Mouse (Mus musculus): ENCODE data around the gene Clrn1. TPM values are rescaled to one million over a fixed set of nuclear protein-coding genes. Genes with fewer than 3 reads are reported as not detected.

The Clrn1 gene
- polyA plus RNA-seq, 1 experiment from 2014 or later, result 0.63 TPM

Other genes starting within 250 kb of the Clrn1 start
- 0.09 and 0.12 TPM in 2 replicates for gene Erich6, start 248.1 kb downstream of the Clrn1 start, polyA plus RNA-seq (2015; fragmentation: Nextera tagmentation; extraction: Ambion mirVana)
- gene Siah2, start 192.9 kb downstream of the Clrn1 start, polyA plus RNA-seq (2015; fragmentation: Nextera tagmentation; extraction: Ambion mirVana), result 5.8 and 5.9 TPM in 2 replicates
- not detected in 2 replicates for gene Mindy4b-ps, start 63.0 kb downstream of the Clrn1 start, polyA plus RNA-seq (2015; fragmentation: Nextera tagmentation; extraction: Ambion mirVana)
- 4.0 and 4.4 TPM in 2 replicates for gene Med12l, start 120.5 kb upstream of the Clrn1 start, polyA plus RNA-seq (2015; fragmentation: Nextera tagmentation; extraction: Ambion mirVana)
- 0.82 and 1.2 TPM in 2 replicates for gene Gpr171, start 216.5 kb upstream of the Clrn1 start, polyA plus RNA-seq (2015; fragmentation: Nextera tagmentation; extraction: Ambion mirVana)

All from midbrain, embryonic 13.5 days (tissue).